Mouse (Mus musculus) granulocyte monocyte progenitor cell, adult 5-6 weeks (primary cell): Measurements from ENCODE around the gene Papln. TPM values are rescaled to one million over a fixed set of nuclear protein-coding genes. Genes with fewer than 3 reads are reported as not detected.

Experiments
- ATAC-seq: replicated peaks from 2 replicates; pipeline ENCODE4 v1.8.0; 2016; ENCODE audit warnings: mild to moderate bottlenecking, moderate TSS enrichment, inconsistent platforms; ENCODE audit not compliant: poor library complexity, severe bottlenecking
- total RNA-seq, 2 experiments: library from RNA; stranded (forward) in 1 of 2; stranded (reverse) in 1 of 2; fragments of 200-712, 200-1000 nt in 1 of 2; fragments of >200 nt in 1 of 2; fragmentation: Nextera tagmentation in 1 of 2; gene quantifications; 2 replicates each; pipeline ENCODE4 v1.2.3; 2014 to 2017

Gene Papln
- total RNA-seq, 2 experiments from 2014 or later: not detected

- ATAC-seq: no peak
Observed at GRCm38 (mm10) chr12:83765965-83766603, 2.6 kb downstream of the Papln start.

- ATAC-seq: no peak
Observed at GRCm38 (mm10) chr12:83767833-83768232, 4.4 kb downstream of the Papln start.

- no peak for ATAC-seq
Observed at GRCm38 (mm10) chr12:83768235-83768899, 4.9 kb downstream of the Papln start.

GRCm38 (mm10) chr12:83770418-83771256 is 7.2 kb downstream of the Papln start:
- ATAC-seq: peak; percentile 64

- no peak for ATAC-seq
Observed at GRCm38 (mm10) chr12:83775621-83776020, 12.2 kb downstream of the Papln start.

- ATAC-seq: no peak
Observed at GRCm38 (mm10) chr12:83776766-83777165, 13.3 kb downstream of the Papln start.

GRCm38 (mm10) chr12:83780181-83780580 is 16.7 kb downstream of the Papln start:
- no peak for ATAC-seq

GRCm38 (mm10) chr12:83781204-83781603 is 17.8 kb downstream of the Papln start:
- no peak for ATAC-seq

- no peak for ATAC-seq
Observed at GRCm38 (mm10) chr12:83781640-83782278, 18.3 kb downstream of the Papln start.

- no peak for ATAC-seq
Observed at GRCm38 (mm10) chr12:83782669-83783068, 19.2 kb downstream of the Papln start.

GRCm38 (mm10) chr12:83785305-83785704 is 21.9 kb downstream of the Papln start:
- no peak for ATAC-seq

- ATAC-seq: no peak
Observed at GRCm38 (mm10) chr12:83789051-83789780, 25.8 kb downstream of the Papln start.

GRCm38 (mm10) chr12:83789781-83790140 is 26.3 kb downstream of the Papln start:
- ATAC-seq: no peak

- no peak for ATAC-seq
Observed at GRCm38 (mm10) chr12:83790749-83791148, 27.3 kb downstream of the Papln start.

- ATAC-seq: no peak
Observed at GRCm38 (mm10) chr12:83791737-83792136, 28.3 kb downstream of the Papln start.

GRCm38 (mm10) chr12:83792706-83793410 is 29.4 kb downstream of the Papln start:
- no peak for ATAC-seq

- no peak for ATAC-seq
Observed at GRCm38 (mm10) chr12:83795051-83795450, 31.6 kb downstream of the Papln start.

GRCm38 (mm10) chr12:83795586-83795985 is 32.2 kb downstream of the Papln start:
- ATAC-seq: no peak

GRCm38 (mm10) chr12:83798313-83798712 is 34.9 kb downstream of the Papln start:
- ATAC-seq: no peak
